Mouse (Mus musculus): ENCODE measurements around the gene Tjp1.

DNA sequence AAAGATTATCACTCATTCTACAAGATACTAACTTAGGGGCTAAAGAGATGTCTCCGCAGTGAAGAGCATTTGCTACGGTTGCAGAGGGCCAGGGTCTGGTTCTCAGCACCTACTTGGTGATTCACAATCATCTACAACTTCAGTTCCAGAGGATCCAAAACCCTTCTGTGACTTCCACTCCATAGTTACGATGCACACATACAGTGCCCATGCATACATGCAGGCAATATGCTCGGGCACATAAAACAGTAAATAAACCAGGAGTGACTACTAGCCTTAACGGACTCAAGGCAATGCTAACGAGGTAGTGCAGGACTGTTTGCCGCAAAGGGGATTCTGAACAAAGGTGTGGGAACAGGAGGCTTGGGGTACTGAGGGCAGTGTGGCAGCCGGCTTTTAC lies 7.0 kb downstream of the Tjp1 start:
- no peak for TF ChIP-seq MAFK (IDR thresholded peaks at IDR 0.05; ENCODE audit: insufficient read depth, low read depth, low read length)
- no peak for TF ChIP-seq ZC3H11A (IDR thresholded peaks at IDR 0.05; ENCODE audit: borderline replicate concordance, low read depth, low read length)
- no peak for TF ChIP-seq CHD2 (IDR thresholded peaks at IDR 0.05; ENCODE audit: low read depth, low read length)
- no peak for TF ChIP-seq HCFC1 (IDR thresholded peaks at IDR 0.05; ENCODE audit: borderline replicate concordance, insufficient read depth, low read length)
- no peak for TF ChIP-seq ZNF384 (IDR thresholded peaks at IDR 0.05; ENCODE audit: low read depth, low read length)

All from ES-E14 (cell line).